Mouse (Mus musculus) heart, embryonic 11.5 days (tissue): Measurements from ENCODE around the gene Rffl. TPM values are rescaled to one million over a fixed set of nuclear protein-coding genes. Genes with fewer than 3 reads are reported as not detected.
"Not testable (repeated sequence)": the region's sequence is repeated elsewhere in the genome, so short reads cannot be mapped to it uniquely, and the experiment has no call there.

Experiments used
- ATAC-seq: fragments of 200-750 bp; cut with Nextera tagmentation; replicated peaks from 2 replicates; pipeline ENCODE4 v1.8.0; 2017; ENCODE audit warnings: moderate library complexity; ENCODE audit not compliant: insufficient number of reproducible peaks, low FRiP score, low TSS enrichment
- H3K27ac ChIP-seq: fragments of 300-500 bp; sonication (generic); 2 replicates; pipeline ENCODE4 v1.5.1; 2014; ENCODE audit warnings: mild to moderate bottlenecking, low read depth, low read length
- H3K27me3 ChIP-seq: fragments of 300-500 bp; sonication (generic); 2 replicates; pipeline ENCODE4 v1.6.1; 2014; ENCODE audit warnings: mild to moderate bottlenecking, low read length, mixed read lengths; ENCODE audit not compliant: control insufficient read depth, insufficient read depth
- H3K36me3 ChIP-seq: fragments of 300-500 bp; sonication (generic); 2 replicates; pipeline ENCODE4 v1.6.1; 2014; ENCODE audit warnings: mild to moderate bottlenecking, low read length, moderate library complexity, mixed read lengths; ENCODE audit not compliant: control insufficient read depth, insufficient read depth
- H3K4me1 ChIP-seq: fragments of 300-500 bp; sonication (generic); 2 replicates; pipeline ENCODE4 v1.6.1; 2014; ENCODE audit warnings: low read length; ENCODE audit not compliant: control insufficient read depth, insufficient read depth
- H3K4me2 ChIP-seq: fragments of 300-500 bp; sonication (generic); 2 replicates; pipeline ENCODE4 v1.6.1; 2014; ENCODE audit warnings: mild to moderate bottlenecking, moderate library complexity
- H3K4me3 ChIP-seq: fragments of 300-500 bp; sonication (generic); 2 replicates; pipeline ENCODE4 v1.5.1; 2014; ENCODE audit warnings: low read depth, low read length
- H3K9ac ChIP-seq: fragments of 300-500 bp; sonication (generic); 2 replicates; pipeline ENCODE4 v1.6.1; 2014; ENCODE audit warnings: mild to moderate bottlenecking, low read depth, low read length, moderate library complexity
- H3K9me3 ChIP-seq: fragments of 300-500 bp; sonication (generic); replicated peaks from 2 replicates; pipeline ENCODE4 v1.6.1; 2016; ENCODE audit warnings: low read length; ENCODE audit not compliant: control insufficient read depth
- WGBS: fragments of 180-500 bp; shearing (Covaris S2); extraction: QIAGEN DNeasy Blood & Tissue Kit; methylation state at CpG from one replicate; pipeline ENCODE4 v1.1.7; 2014; ENCODE audit not compliant: insufficient replicate concordance; 5-methylcytosine and 5-hydroxymethylcytosine counted together
- polyA plus RNA-seq: library from polyadenylated mRNA; unstranded; fragments of >200 nt; fragmentation: Nextera tagmentation; extraction: Ambion mirVana; gene quantifications from 2 replicates; pipeline ENCODE4 v1.2.1, GENCODE M21; 2014

The Rffl gene
- polyA plus RNA-seq, 1 experiment from 2014 or later = 7.4 TPM

DNA sequence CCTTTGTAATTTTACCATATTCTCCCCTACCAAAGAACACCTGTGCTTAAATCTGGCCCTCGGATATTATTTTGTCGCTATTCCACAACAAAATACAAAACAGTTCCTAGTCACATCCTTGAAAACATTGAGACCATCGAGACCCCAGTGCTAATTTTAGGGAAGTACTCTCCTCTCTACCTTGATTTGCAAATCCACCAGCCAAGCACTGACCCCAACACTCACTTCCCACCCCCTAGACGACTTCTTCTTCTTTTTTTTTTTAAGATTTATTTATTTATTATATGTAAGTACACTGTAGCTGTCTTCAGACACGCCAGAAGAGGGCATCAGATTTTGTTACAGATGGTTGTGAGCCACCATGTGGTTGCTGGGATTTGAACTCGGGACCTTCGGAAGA lies 36.7 kb downstream of the Rffl start:
- not testable (repeated sequence) for H3K9ac ChIP-seq, ATAC-seq, H3K27me3 ChIP-seq, H3K36me3 ChIP-seq, H3K4me2 ChIP-seq, H3K9me3 ChIP-seq, H3K4me3 ChIP-seq, H3K27ac ChIP-seq
- WGBS = 83% methylated on average over 7 of the region's 7 CpGs
- peaks cover 10% of the 10 kb centered on the region; the same call in 1 of the 2 replicates for H3K4me1 ChIP-seq

DNA sequence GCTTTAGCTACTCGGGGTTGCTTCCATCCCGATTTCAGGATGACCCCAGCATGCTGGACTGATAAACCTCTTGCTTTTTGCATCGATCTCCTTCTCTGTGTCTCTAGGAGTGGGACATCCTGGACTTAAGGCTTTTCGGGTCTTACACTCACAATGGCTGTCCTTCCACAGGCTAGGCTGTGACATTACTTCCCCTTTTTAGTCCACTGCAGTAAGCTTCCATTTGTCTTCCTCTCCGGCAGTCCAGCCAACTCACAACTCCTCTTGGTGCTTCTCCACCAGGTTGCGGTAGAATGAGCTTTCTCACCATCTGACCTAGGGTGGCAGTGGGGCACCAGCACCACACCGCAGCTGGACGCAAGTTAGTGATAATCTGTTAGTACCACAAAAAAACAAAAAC lies 37.1 kb downstream of the Rffl start:
- 86% methylated on average over 8 of the region's 8 CpGs for WGBS

DNA sequence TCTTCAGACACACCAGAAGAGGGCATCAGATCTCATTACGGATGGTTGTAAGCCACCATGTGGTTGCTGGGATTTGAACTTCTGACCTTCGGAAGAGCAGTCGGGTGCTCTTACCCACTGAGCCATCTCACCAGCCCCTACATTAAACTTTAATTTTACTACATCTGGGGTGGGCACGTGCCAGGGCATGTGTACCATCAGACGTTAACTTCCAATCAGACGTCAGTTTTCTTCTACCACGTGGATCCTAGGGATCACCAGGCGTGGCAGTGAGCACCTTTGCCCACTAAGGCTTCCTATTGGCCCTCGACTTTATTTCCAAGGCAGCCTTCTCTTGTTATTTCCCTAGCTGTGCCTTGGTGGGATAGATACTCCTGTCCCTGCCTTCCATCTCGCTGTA lies 38.6 kb downstream of the Rffl start:
- H3K9ac ChIP-seq, ATAC-seq, H3K4me3 ChIP-seq, H3K9me3 ChIP-seq, H3K27me3 ChIP-seq, H3K36me3 ChIP-seq, H3K27ac ChIP-seq, H3K4me2 ChIP-seq: not testable (repeated sequence)
- WGBS = 79% methylated on average over 10 of the region's 10 CpGs
- peaks cover 10% of the 10 kb centered on the region; the same call in 1 of the 2 replicates for H3K4me1 ChIP-seq

More for the DNA sequence above, 37.1 kb downstream of the Rffl start:
- Histone ChIP-seq H3K9ac (no peak overlapping the region), H3K4me2 (no peak overlapping the region), H3K36me3 (no peaks in the 10 kb centered on the region), H3K27me3 (no peaks in the 10 kb centered on the region), H3K9me3 (no peaks in the 10 kb centered on the region), H3K4me3 (no peak overlapping the region), H3K27ac (no peak overlapping the region), H3K4me1 (peaks cover 10% of the 10 kb centered on the region; the same call in 1 of the 2 replicates)
- ATAC-seq = no peak

DNA sequence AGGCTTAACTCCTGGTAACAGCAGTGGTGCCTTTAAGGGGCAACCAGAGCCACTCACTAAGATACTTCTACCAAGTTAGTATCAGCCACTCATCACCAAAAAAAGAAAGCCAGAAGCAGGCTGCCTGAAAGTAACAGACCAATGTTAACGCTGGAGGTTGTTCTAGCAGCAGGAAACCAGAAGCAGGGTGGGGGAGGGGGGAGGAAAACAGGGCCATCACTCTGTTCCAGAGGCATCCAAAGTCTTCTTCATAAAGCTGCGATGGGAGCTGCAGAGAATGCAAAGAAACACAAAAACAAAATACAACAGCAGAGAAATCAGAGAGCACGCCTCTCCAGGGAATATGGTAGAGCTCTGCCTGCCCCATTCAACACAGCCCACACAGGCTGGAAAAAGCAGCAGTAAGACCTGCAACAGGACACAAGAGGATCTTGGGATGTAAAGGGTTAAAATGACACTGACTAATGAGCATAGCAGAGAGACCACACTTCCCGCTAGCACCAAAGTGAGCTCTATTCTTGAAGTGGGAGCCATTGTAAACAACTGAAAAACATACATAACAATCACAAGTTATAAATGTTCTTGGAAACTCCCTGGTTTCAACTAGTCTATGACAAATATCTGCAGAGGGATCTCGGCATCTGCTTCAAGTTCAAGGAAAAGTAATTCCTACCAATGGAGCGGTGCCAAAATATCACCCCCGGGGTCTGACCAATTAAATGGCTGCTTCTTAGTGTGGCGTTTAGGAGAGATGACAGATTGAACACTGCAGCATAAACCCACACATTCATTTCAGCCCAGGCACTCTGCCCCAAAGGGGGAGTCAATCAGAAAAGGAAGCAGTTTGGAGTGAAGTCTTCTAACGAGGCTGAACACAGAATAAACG lies 39.8 kb downstream of the Rffl start:
- Histone ChIP-seq H3K27ac (no peak overlapping the region), H3K36me3 (no peaks in the 10 kb centered on the region), H3K4me2 (peak overlapping the region; percentile 44), H3K4me3 (no peak overlapping the region), H3K9ac (no peak overlapping the region), H3K9me3 (no peaks in the 10 kb centered on the region), H3K4me1 (peaks cover 10% of the 10 kb centered on the region; the same call in 1 of the 2 replicates), H3K27me3 (no peaks in the 10 kb centered on the region)
- no peak for ATAC-seq
- 24% methylated on average over 10 of the region's 10 CpGs for WGBS

DNA sequence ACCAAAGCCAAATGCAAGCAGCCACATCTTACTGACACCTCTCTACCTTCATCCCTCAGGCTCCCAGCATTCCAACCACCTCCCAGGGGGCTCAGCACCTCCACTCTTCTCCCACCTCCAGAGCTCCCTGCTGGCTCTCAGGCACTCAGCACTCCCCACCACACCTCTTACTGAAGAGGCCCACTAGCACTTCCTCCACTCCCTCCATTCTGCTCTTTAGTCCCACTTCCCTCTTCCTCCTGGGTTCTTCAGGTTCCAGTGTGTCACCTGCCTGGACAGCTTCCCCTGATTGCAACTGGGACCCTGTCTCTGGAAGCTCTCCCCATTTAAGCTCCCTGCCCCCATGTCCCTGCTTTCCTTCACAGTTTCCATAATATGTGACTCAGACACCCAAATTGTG lies 44.2 kb downstream of the Rffl start:
- Histone ChIP-seq H3K4me2 (no peak overlapping the region), H3K9me3 (no peaks in the 10 kb centered on the region), H3K27me3 (no peaks in the 10 kb centered on the region), H3K4me3 (no peak overlapping the region), H3K9ac (no peak overlapping the region), H3K36me3 (no peaks in the 10 kb centered on the region), H3K4me1 (peaks cover 8% of the 10 kb centered on the region; the same call in 1 of the 2 replicates), H3K27ac (no peak overlapping the region)
- no peak for ATAC-seq

DNA sequence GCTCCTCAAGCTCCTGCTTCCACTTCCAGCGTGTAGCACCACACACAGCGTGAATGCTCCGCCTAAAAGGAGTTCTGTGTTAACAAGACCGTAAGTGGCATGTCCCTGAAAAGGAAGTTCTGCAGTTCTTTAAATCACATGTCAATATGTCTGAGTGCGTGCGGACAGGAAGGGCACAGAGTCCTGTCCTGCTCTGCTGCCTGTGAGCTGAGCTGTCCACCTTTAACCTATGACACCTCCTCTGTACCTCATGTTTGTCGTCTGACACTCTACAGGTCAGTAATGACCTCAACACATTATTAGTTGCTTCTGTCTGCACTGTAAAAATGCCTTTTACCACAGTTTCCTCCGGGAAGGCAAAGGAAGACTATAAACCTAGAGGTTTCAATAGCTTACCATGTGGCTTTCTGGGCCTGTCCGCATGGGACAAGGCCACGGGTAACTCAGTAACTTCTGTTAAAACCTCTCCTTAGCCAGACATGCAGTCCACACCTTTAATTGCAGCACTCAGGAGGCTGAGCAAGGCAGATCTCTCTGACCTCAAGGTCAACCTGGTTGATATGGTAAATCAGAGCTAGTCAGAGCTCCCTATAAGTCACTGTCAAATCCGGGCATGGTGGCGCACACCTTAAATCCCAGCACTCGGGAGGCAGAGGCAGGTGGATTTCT lies 50.1 kb downstream of the Rffl start:
- Histone ChIP-seq H3K27ac (peak overlapping the region; percentile 59), H3K4me1 (peaks cover 8% of the 10 kb centered on the region), H3K9me3 (no peaks in the 10 kb centered on the region; the same call in 1 of the 2 replicates), H3K4me2 (no peak overlapping the region), H3K27me3 (no peaks in the 10 kb centered on the region), H3K9ac (0 out of 2 replicates have a peak overlapping the region, but pooled peaks have one; percentile 43), H3K4me3 (no peak overlapping the region), H3K36me3 (no peaks in the 10 kb centered on the region)
- no peak for ATAC-seq
- 57% methylated on average over 13 of the region's 13 CpGs for WGBS

DNA sequence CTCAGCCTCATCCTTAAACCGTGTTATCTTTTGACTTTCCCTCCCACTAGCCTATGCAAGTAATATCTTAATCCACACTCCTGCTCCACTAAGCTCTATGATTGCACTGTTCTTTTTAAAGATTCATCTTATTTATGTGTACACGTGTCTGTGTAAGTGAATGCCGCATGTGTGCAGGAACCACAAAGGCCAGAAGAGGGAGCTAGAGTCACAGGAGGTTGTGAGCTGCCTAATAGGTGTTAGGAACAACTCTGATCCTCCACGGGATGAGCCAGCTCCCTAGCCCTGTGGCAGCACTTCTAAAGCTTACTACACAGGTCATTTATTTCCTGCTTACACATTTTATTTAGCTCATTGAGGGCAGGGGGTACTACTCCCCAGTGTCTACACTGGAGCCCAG lies 51.7 kb downstream of the Rffl start:
- Histone ChIP-seq H3K27me3 (no peaks in the 10 kb centered on the region), H3K9ac (no peak overlapping the region), H3K4me2 (no peak overlapping the region), H3K36me3 (no peaks in the 10 kb centered on the region), H3K9me3 (no peaks in the 10 kb centered on the region; the same call in 1 of the 2 replicates), H3K4me1 (peaks cover 8% of the 10 kb centered on the region), H3K4me3 (no peak overlapping the region), H3K27ac (no peak overlapping the region)
- 48% methylated on average over 4 of the region's 4 CpGs for WGBS
- ATAC-seq = no peak

DNA sequence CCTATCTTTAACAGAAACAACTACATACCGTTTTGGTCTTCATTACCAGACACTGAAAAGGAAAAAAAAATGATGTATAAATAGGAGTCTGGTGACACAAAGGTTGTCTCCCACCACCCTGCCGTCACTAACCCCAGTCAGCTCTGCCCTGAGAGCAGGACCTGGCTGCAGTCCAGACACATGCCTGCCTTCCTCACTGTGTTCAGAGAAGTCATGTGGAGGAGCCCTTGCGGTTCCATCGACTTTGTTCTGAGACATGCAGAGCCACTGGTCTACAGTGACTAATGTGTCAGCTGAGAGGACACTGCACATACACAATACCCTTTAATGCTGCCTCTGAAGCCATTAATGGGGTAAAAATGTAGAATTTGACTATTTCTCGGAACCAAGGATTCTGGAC lies 62.5 kb downstream of the Rffl start:
- Histone ChIP-seq H3K27ac (no peak overlapping the region), H3K9me3 (no peaks in the 10 kb centered on the region), H3K36me3 (no peaks in the 10 kb centered on the region), H3K9ac (no peak overlapping the region), H3K27me3 (no peaks in the 10 kb centered on the region), H3K4me2 (no peak overlapping the region), H3K4me1 (peaks cover 11% of the 10 kb centered on the region), H3K4me3 (no peak overlapping the region)
- WGBS = 64% methylated on average over 5 of the region's 5 CpGs
- ATAC-seq = no peak
